In the genomic region with DNA sequence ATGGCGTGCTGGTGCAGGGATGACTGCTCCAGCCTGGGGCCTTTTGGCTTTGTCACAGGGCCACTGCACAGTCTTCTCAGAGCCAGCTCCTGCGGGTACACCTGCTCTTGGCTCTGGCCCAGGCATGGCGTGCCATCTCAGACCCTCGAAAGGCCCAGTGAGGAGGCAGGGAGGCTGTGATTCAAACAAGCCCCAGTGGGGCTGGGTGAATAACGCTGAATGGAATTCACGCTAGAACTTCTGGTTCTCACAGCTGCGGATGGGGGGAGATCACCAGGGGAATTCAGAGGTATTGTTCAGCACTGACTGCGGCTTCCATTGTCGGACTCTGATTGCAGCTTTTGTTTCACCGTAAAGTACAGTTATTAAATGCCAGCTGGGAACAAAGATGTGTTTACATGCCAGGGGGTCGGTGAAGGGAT, we compare ENCODE assay signal across 8 mouse cellular contexts. TPM values are rescaled to one million over a fixed set of nuclear protein-coding genes. Genes with fewer than 3 reads are reported as not detected.
DNase-seq lines count a peak whose midpoint lies in the region; ATAC-seq and TF ChIP-seq lines count a peak whose summit lies in the region.

No protein-coding gene starts in this region.

- no peaks in the 10 kb centered on the region for H3K36me3 ChIP-seq in heart, postnatal 0 days (replicated peaks; ENCODE audit: control insufficient read depth, insufficient read depth, low read length)
- H3K36me3 ChIP-seq in ES-Bruce4 (ENCODE audit: control insufficient read depth, insufficient read depth, low read length, poor library complexity, severe bottlenecking), result no peaks in the 10 kb centered on the region
- H3K36me3 ChIP-seq in forebrain, postnatal 0 days (ENCODE audit: insufficient read depth), result no peaks in the 10 kb centered on the region

- no peak for ATAC-seq in heart, postnatal 0 days (ENCODE audit: insufficient read depth, low read depth)
- ATAC-seq in forebrain, postnatal 0 days, result peak; percentile 5; the same call in 1 of the 2 replicates

- peaks cover 10% of the 10 kb centered on the region for H3K4me1 ChIP-seq in heart, postnatal 0 days (ENCODE audit: control insufficient read depth, insufficient read depth)
- H3K4me1 ChIP-seq in ES-Bruce4 (ENCODE audit: control insufficient read depth, insufficient read depth, low read length), result peaks cover 1% of the 10 kb centered on the region
- H3K4me1 ChIP-seq in forebrain, postnatal 0 days (ENCODE audit: insufficient read depth), result peaks cover 7% of the 10 kb centered on the region; the same call in 1 of the 2 replicates

- TF ChIP-seq POLR2A in ES-Bruce4 (IDR thresholded peaks at IDR 0.05; ENCODE audit: insufficient read depth, low read length), result no peak

- WGBS in heart, postnatal 0 days, result 30% methylated on average over 11 of the region's 11 CpGs
- 13% methylated on average over 11 of the region's 11 CpGs for WGBS in forebrain, postnatal 0 days

- 0 out of 2 replicates have a peak, but pooled peaks have one; percentile 41 for TF ChIP-seq EP300 in heart, postnatal 0 days (IDR thresholded peaks at IDR 0.05; ENCODE audit: low read depth)
- TF ChIP-seq EP300 in ES-Bruce4 (IDR thresholded peaks at IDR 0.05; ENCODE audit: insufficient read depth, low read depth, low read length), result no peak

- DNase-seq in heart, postnatal 0 days (ENCODE audit: low spot score), result peak; percentile 22
- no peak for DNase-seq in heart, adult 8-10 months (ENCODE audit: low spot score)
- DNase-seq in forebrain, postnatal 0 days, result peak; percentile 45
- DNase-seq in lung, postnatal 14 days, result peak; percentile 30
- DNase-seq in adrenal gland, postnatal 14 days, result no peak
- no peak for DNase-seq in cerebellum, adult 9-10 months
- no peak for DNase-seq in ovary, postnatal 36 days (ENCODE audit: low spot score)

- TF ChIP-seq CTCF in heart, postnatal 0 days (IDR thresholded peaks at IDR 0.05; ENCODE audit: low read depth), result no peak
- TF ChIP-seq CTCF in ES-Bruce4 (IDR thresholded peaks at IDR 0.05; ENCODE audit: low read depth, low read length), result no peak
- TF ChIP-seq CTCF in forebrain, postnatal 0 days (IDR thresholded peaks at IDR 0.05; ENCODE audit: low read depth), result no peak

- peak overlapping the region; percentile 32 for H3K27ac ChIP-seq in heart, postnatal 0 days (ENCODE audit: low read depth)
- H3K27ac ChIP-seq in ES-Bruce4 (ENCODE audit: insufficient read depth, low read length), result peak overlapping the region; percentile 24
- H3K27ac ChIP-seq in forebrain, postnatal 0 days (ENCODE audit: low read depth, low read length), result peak overlapping the region; percentile 29; the same call in 1 of the 2 replicates

- H3K9ac ChIP-seq in heart, postnatal 0 days (replicated peaks; ENCODE audit: low read depth, low read length), result no peak overlapping the region
- peak overlapping the region; percentile 53 for H3K9ac ChIP-seq in ES-Bruce4 (ENCODE audit: low read depth, poor library complexity, severe bottlenecking)
- no peak overlapping the region for H3K9ac ChIP-seq in forebrain, postnatal 0 days

- H3K9me3 ChIP-seq in heart, postnatal 0 days (replicated peaks; ENCODE audit: control insufficient read depth, low read length), result no peaks in the 10 kb centered on the region
- no peaks in the 10 kb centered on the region for H3K9me3 ChIP-seq in ES-Bruce4 (replicated peaks; ENCODE audit: control insufficient read depth, insufficient read depth, low read length, poor library complexity, severe bottlenecking)
- no peaks in the 10 kb centered on the region for H3K9me3 ChIP-seq in forebrain, postnatal 0 days (ENCODE audit: low read length)

- no peak overlapping the region for H3K4me3 ChIP-seq in heart, postnatal 0 days (ENCODE audit: low read depth, low read length)
- peak overlapping the region; percentile 39 for H3K4me3 ChIP-seq in ES-Bruce4 (ENCODE audit: low read depth, low read length)
- no peak overlapping the region for H3K4me3 ChIP-seq in forebrain, postnatal 0 days (ENCODE audit: low read depth, low read length)

- H3K27me3 ChIP-seq in heart, postnatal 0 days (ENCODE audit: control insufficient read depth, insufficient read depth, low read length), result no peaks in the 10 kb centered on the region
- no peaks in the 10 kb centered on the region for H3K27me3 ChIP-seq in ES-Bruce4 (ENCODE audit: control insufficient read depth, insufficient read depth, low read length, poor library complexity, severe bottlenecking)
- no peaks in the 10 kb centered on the region; the same call in 1 of the 2 replicates for H3K27me3 ChIP-seq in forebrain, postnatal 0 days (ENCODE audit: insufficient read depth, low read length)

- 0 out of 2 replicates have a peak overlapping the region, but pooled peaks have one; percentile 3 for H3K4me2 ChIP-seq in heart, postnatal 0 days (ENCODE audit: low read depth, low read length)
- no peak overlapping the region for H3K4me2 ChIP-seq in forebrain, postnatal 0 days (ENCODE audit: low read depth)

RNA-seq across cellular contexts. Expression of gene Plekha1, which starts 4.8 kb away (rescaled TPM):
- total RNA-seq in heart, postnatal 0 days (2014; rRNA removed; ENCODE audit: low replicate concordance), result 60.5 and 67.5 TPM in 2 replicates
- polyA plus RNA-seq in heart, postnatal 0 days (2015; fragmentation: Nextera tagmentation; extraction: Ambion mirVana), result 38.0 and 43.6 TPM in 2 replicates
- total RNA-seq in heart, adult 8-10 months (2022), result 10 to 100 TPM; 36.3 to 39.0 (median 38.1) TPM
- polyA plus RNA-seq in ES-Bruce4 (2011; ENCODE audit: insufficient read depth, insufficient read length, low read depth, missing spikeins), result 183 and 196 TPM in 2 replicates
- total RNA-seq in forebrain, postnatal 0 days (2014; rRNA removed), result 84.6 and 112 TPM in 2 replicates
- polyA plus RNA-seq in forebrain, postnatal 0 days (2015; fragmentation: Nextera tagmentation; extraction: Ambion mirVana), result 38.7 and 47.7 TPM in 2 replicates
- total RNA-seq in adrenal gland, postnatal 14 days (2021), result 25.6 and 31.6 TPM in 2 replicates

Comparison
In these comparisons a context has a peak if more than half of its experiments do, and no peak if none do; other contexts are left out.
1. DNase-seq: peak in heart, postnatal 0 days (single experiment), forebrain, postnatal 0 days (single experiment) and lung, postnatal 14 days (single experiment); none in heart, adult 8-10 months (single experiment), adrenal gland, postnatal 14 days (single experiment), cerebellum, adult 9-10 months (single experiment) and ovary, postnatal 36 days (single experiment).
2. Peak in every context shown above with its lines, with median percentiles within 50 percentile points of each other: H3K27ac ChIP-seq.